Comparison of ENCODE assay signal across 8 mouse cellular contexts in the genomic region with DNA sequence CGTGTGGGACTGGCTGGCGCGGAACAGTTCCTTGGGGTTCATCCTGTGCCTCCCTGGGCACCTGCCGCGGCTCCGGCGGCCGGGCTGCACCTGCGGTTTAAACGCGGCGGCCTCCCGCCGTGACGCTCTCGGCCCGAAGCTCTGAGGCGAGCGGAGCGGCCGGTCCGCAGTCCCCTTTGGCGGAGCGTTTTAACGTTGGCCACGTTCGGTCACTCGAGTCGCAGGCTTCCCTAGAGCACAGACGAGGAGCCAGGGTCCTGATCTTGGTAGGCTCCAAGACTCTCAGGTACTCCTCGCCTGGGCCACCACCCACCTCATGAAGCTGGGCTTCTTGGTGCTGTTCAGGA. TPM values are rescaled to one million over a fixed set of nuclear protein-coding genes. Genes with fewer than 3 reads are reported as not detected.
DNase-seq lines count a peak whose midpoint lies in the region; ATAC-seq and TF ChIP-seq lines count a peak whose summit lies in the region.

No protein-coding gene starts in this region.

- H3K27ac ChIP-seq in lung, embryonic 14.5 days (ENCODE audit: low read depth), result peak overlapping the region; percentile 46; the same call in 1 of the 2 replicates
- peak overlapping the region; percentile 41 for H3K27ac ChIP-seq in stomach, embryonic 16.5 days (ENCODE audit: low read length)

- peak overlapping the region; percentile 97 for H3K4me3 ChIP-seq in lung, embryonic 14.5 days (ENCODE audit: low read depth, low read length)
- peak overlapping the region; percentile 92 for H3K4me3 ChIP-seq in stomach, embryonic 16.5 days (replicated peaks; ENCODE audit: low read length)

- no peak for TF ChIP-seq CTCF in lung, embryonic 14.5 days (IDR thresholded peaks at IDR 0.05; ENCODE audit: low read depth)
- TF ChIP-seq CTCF in brain, embryonic 14.5 days (IDR thresholded peaks at IDR 0.05; ENCODE audit: borderline replicate concordance, extremely low read depth, insufficient read depth, insufficient read length), result no peak

- DNase-seq in lung, embryonic 14.5 days, result peak; percentile 42
- no peak for DNase-seq in lung, postnatal 25 days (ENCODE audit: low spot score)
- peak; percentile 18 for DNase-seq in brain, embryonic 14.5 days (ENCODE audit: low read depth)
- DNase-seq in heart, postnatal 4 days, result peak; percentile 17
- DNase-seq in lung, postnatal 10 days, result peak; percentile 13
- DNase-seq in urinary bladder, adult 2 months (ENCODE audit: low spot score), result no peak
- DNase-seq in T-cell, adult 2 months (ENCODE audit: low spot score), result no peak

- no peaks in the 10 kb centered on the region for H3K9me3 ChIP-seq in lung, embryonic 14.5 days (ENCODE audit: low read depth, low read length)
- H3K9me3 ChIP-seq in stomach, embryonic 16.5 days (replicated peaks; ENCODE audit: control insufficient read depth, low read length), result no peaks in the 10 kb centered on the region

- under 1% methylated on average over 31 of the region's 31 CpGs for WGBS in lung, embryonic 14.5 days
- WGBS in stomach, embryonic 16.5 days, result under 1% methylated on average over 31 of the region's 31 CpGs

- no peak for ATAC-seq in lung, embryonic 14.5 days (ENCODE audit: insufficient read depth)
- peak; percentile 2; the same call in 1 of the 2 replicates for ATAC-seq in stomach, embryonic 16.5 days (ENCODE audit: insufficient read depth, low FRiP score)

- peak overlapping the region; percentile 90 for H3K9ac ChIP-seq in lung, embryonic 14.5 days
- peak overlapping the region; percentile 93 for H3K9ac ChIP-seq in stomach, embryonic 16.5 days (ENCODE audit: low read length)

- H3K27me3 ChIP-seq in lung, embryonic 14.5 days (ENCODE audit: insufficient read depth, low read length), result no peaks in the 10 kb centered on the region
- no peaks in the 10 kb centered on the region for H3K27me3 ChIP-seq in stomach, embryonic 16.5 days (ENCODE audit: control insufficient read depth, insufficient read depth, low read length)

- peaks cover 5% of the 10 kb centered on the region; the same call in 1 of the 2 replicates for H3K4me1 ChIP-seq in lung, embryonic 14.5 days (ENCODE audit: insufficient read depth)
- peaks cover 17% of the 10 kb centered on the region for H3K4me1 ChIP-seq in stomach, embryonic 16.5 days (ENCODE audit: control insufficient read depth, insufficient read depth, low read length)

- H3K36me3 ChIP-seq in lung, embryonic 14.5 days (ENCODE audit: insufficient read depth), result peaks cover 34% of the 10 kb centered on the region
- H3K36me3 ChIP-seq in stomach, embryonic 16.5 days (ENCODE audit: control insufficient read depth, insufficient read depth, low read length), result peaks cover 3% of the 10 kb centered on the region; the same call in 1 of the 2 replicates

- H3K4me2 ChIP-seq in lung, embryonic 14.5 days, result peak overlapping the region; percentile 89
- peak overlapping the region; percentile 96 for H3K4me2 ChIP-seq in stomach, embryonic 16.5 days (ENCODE audit: low read depth, low read length)

- TF ChIP-seq POLR2A in brain, embryonic 14.5 days (IDR thresholded peaks at IDR 0.05; ENCODE audit: borderline replicate concordance, extremely low read depth, insufficient read depth, insufficient read length, poor library complexity, severe bottlenecking), result no peak

RNA-seq across cellular contexts. Expression of a gene that starts 0.6 kb away (rescaled TPM):
- polyA plus RNA-seq in lung, embryonic 14.5 days (2014; fragmentation: Nextera tagmentation; extraction: Ambion mirVana), result 20.8 and 23.3 TPM in 2 replicates
- polyA plus RNA-seq in brain, embryonic 14.5 days (2012; rRNA removed), result 38.4 and 43.1 TPM in 2 replicates
- 10 to 100 TPM; 26.6 to 32.1 TPM for total RNA-seq in heart, postnatal 4 days (2021)
- 1.9 and 2.3 TPM in 2 replicates for polyA plus RNA-seq in stomach, embryonic 16.5 days (2015; fragmentation: Nextera tagmentation; extraction: Ambion mirVana)
- 9.4 and 11.7 TPM in 2 replicates for polyA plus RNA-seq in urinary bladder, adult 2 months (2012; rRNA removed)

RNA-seq across cellular contexts. Expression of a gene that starts 12.0 kb away (rescaled TPM):
- polyA plus RNA-seq in lung, embryonic 14.5 days (2014; fragmentation: Nextera tagmentation; extraction: Ambion mirVana), result 26.4 and 29.3 TPM in 2 replicates
- 39.8 and 46.4 TPM in 2 replicates for polyA plus RNA-seq in brain, embryonic 14.5 days (2012; rRNA removed)
- 1 to 10 TPM; 8.6 to 8.8 TPM for total RNA-seq in heart, postnatal 4 days (2021)
- 22.0 and 22.1 TPM in 2 replicates for polyA plus RNA-seq in stomach, embryonic 16.5 days (2015; fragmentation: Nextera tagmentation; extraction: Ambion mirVana)
- 20.3 and 22.1 TPM in 2 replicates for polyA plus RNA-seq in urinary bladder, adult 2 months (2012; rRNA removed)

RNA-seq across cellular contexts. Expression of a gene that starts 15.1 kb away (rescaled TPM):
- 76.4 and 79.2 TPM in 2 replicates for polyA plus RNA-seq in lung, embryonic 14.5 days (2014; fragmentation: Nextera tagmentation; extraction: Ambion mirVana)
- 53.1 and 82.3 TPM in 2 replicates for polyA plus RNA-seq in brain, embryonic 14.5 days (2012; rRNA removed)
- total RNA-seq in heart, postnatal 4 days (2021), result 10 to 100 TPM in 1 of 2 experiments, 1 to 10 TPM in 1; 9.6 to 10.9 TPM
- 105 and 120 TPM in 2 replicates for polyA plus RNA-seq in stomach, embryonic 16.5 days (2015; fragmentation: Nextera tagmentation; extraction: Ambion mirVana)
- polyA plus RNA-seq in urinary bladder, adult 2 months (2012; rRNA removed), result 89.6 and 140 TPM in 2 replicates

RNA-seq across cellular contexts. Expression of a gene that starts 24.7 kb away (rescaled TPM):
- 106 and 115 TPM in 2 replicates for polyA plus RNA-seq in lung, embryonic 14.5 days (2014; fragmentation: Nextera tagmentation; extraction: Ambion mirVana)
- 83.9 and 115 TPM in 2 replicates for polyA plus RNA-seq in brain, embryonic 14.5 days (2012; rRNA removed)
- total RNA-seq in heart, postnatal 4 days (2021), result 10 to 100 TPM; 78.3 to 79.7 TPM
- 112 and 119 TPM in 2 replicates for polyA plus RNA-seq in stomach, embryonic 16.5 days (2015; fragmentation: Nextera tagmentation; extraction: Ambion mirVana)
- 61.3 and 66.0 TPM in 2 replicates for polyA plus RNA-seq in urinary bladder, adult 2 months (2012; rRNA removed)

RNA-seq across cellular contexts. Expression of a gene that starts 25.7 kb away (rescaled TPM):
- 6.6 and 6.7 TPM in 2 replicates for polyA plus RNA-seq in lung, embryonic 14.5 days (2014; fragmentation: Nextera tagmentation; extraction: Ambion mirVana)
- polyA plus RNA-seq in brain, embryonic 14.5 days (2012; rRNA removed), result 5.5 and 6.4 TPM in 2 replicates
- total RNA-seq in heart, postnatal 4 days (2021), result 10 to 100 TPM; 13.5 to 13.7 TPM
- polyA plus RNA-seq in stomach, embryonic 16.5 days (2015; fragmentation: Nextera tagmentation; extraction: Ambion mirVana), result 9.1 and 9.5 TPM in 2 replicates
- polyA plus RNA-seq in urinary bladder, adult 2 months (2012; rRNA removed), result 17.2 and 24.1 TPM in 2 replicates

Comparison
In these comparisons a context has a peak if more than half of its experiments do, and no peak if none do; other contexts are left out.
1. DNase-seq: peak in lung, embryonic 14.5 days (single experiment), brain, embryonic 14.5 days (single experiment), heart, postnatal 4 days (single experiment) and lung, postnatal 10 days (single experiment); none in lung, postnatal 25 days (single experiment), urinary bladder, adult 2 months (single experiment) and T-cell, adult 2 months (single experiment).